Mouse (Mus musculus): ENCODE data around the gene Hoxa4.

GRCm38 (mm10) chr6:52190410-52190809 lies 1.1 kb downstream of the Hoxa4 start:
- no peak for TF ChIP-seq POLR2A (IDR thresholded peaks at IDR 0.05; ENCODE audit: low read depth, low read length)
- no peak for TF ChIP-seq CTCF (IDR thresholded peaks at IDR 0.05; ENCODE audit: extremely low read depth, insufficient read length, insufficient replicate concordance, low read depth, low read length)

All from small intestine, adult 2 months (tissue).